Mouse (Mus musculus) CD4-positive, CD25-positive, alpha-beta regulatory T cell, adult 2 months (primary cell): Measurements from ENCODE around the gene Rgs5.

Source experiments
- DNase-seq: peaks from one replicate; pipeline ENCODE4 v3.0.0-alpha.2; 2012; ENCODE audit warnings: low read depth, low spot score

Rgs5 gene

DNA sequence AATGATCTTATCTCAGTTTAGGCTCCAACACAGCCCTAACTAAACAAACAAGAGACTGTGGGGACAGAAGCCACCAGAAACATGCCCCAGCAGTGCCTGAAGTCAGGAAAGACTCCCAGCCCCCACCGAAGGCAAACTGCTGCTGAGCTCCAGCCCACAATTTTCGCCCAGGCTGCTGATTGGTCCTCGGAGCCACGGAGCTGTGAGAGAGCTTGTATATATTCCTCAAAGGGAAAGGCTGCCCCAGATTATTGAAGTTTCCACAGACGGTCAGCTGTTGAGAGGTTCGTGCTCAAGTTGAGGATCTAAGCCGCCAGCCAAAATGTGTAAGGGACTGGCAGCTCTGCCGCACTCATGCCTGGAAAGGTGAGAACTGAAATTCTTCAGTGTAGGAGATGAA lies at the start of gene Rgs5:
Gene Rgs5, plus strand, starts transcription at position 246 of the 400 bp plus-strand sequence.
- no peak for DNase-seq

DNA sequence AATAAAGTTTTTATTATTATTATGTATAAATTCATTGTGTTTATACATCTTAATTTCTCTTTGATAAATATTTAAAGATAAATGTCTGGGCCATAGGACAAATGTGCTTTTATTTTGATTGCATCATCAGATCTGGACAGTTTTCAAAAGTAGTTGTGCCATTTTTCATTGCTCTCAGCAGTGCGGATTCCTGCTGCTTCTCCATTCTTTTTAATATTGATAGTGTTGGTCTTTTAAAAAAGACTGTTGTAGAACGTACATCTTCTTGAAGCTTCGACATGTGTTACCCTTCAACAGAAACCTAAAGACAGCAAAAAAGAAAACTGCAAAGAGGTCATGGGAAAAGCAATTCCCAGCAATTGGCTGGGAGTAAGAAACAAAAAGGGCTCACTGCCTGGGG lies 49.1 kb upstream of the Rgs5 start:
- no peak for DNase-seq

- no peak for DNase-seq
Observed at GRCm38 (mm10) chr1:169629738-169630137, 25.6 kb upstream of the Rgs5 start.

GRCm38 (mm10) chr1:169637251-169637750 lies 18.0 kb upstream of the Rgs5 start:
- no peak for DNase-seq

- no peak for DNase-seq
Observed at GRCm38 (mm10) chr1:169644884-169645653, 10.2 kb upstream of the Rgs5 start.

GRCm38 (mm10) chr1:169659479-169659878 lies 4.2 kb downstream of the Rgs5 start:
- DNase-seq: no peak

DNA sequence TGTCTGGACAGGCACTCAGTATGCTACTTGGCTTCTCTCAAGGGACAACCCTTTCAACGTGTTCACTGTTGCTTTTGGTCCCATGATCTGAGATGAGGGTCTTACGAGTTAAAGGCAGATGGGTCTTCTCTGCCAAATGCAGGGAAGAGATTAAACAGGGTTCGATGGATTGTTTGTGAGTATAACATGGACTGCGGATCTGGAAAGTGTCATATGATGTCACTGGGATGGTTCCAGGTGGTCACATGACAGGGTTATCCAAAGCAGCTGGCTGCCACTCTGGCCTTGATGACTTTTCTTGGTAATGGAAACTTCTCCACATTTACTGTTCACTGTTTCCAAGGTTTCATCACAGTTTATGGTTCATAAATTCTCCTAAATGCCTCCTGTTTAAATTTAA lies 12.0 kb downstream of the Rgs5 start:
- DNase-seq: no peak

DNA sequence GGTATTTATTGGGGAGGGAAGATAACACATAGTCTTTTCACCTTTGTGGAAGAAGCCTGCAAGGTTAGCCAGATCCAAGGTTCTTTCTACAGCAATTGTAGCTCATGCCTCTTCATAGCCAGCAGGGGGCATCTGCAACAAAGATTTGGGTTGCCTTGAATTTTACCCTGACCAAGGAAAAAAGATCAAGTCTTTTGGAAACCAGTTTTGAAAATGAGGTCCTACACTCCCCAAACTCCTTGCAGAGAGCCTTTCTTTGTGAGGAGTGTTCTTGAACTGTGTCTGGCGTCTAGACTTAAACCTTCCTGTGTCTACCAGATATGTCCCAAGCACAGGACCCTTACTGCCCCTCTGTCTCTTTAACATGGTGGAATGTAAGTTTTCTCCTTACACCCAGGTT lies 15.4 kb downstream of the Rgs5 start:
- DNase-seq: no peak

DNA sequence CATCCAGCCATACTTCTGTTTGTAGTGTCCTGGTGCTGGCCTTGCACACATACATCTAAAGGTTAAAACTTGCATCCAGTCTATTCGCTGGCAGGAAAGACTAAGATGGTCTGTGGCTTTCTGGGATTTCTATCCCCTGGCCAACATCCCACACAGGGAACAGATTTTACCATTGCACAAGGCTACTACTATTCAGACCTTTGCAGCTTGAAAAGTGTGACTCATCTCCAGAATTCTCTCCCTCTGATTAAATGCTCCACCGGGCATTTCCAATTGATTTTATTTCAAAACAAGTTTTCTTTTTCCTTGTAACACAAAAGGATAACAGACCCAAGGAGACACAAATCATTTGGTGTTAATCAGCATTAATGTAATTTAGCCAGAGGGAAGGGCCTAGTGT lies 16.5 kb downstream of the Rgs5 start:
- DNase-seq: no peak

- no peak for DNase-seq
Observed at GRCm38 (mm10) chr1:169672272-169672671, 17.0 kb downstream of the Rgs5 start.

- DNase-seq: no peak
Observed at GRCm38 (mm10) chr1:169674116-169674515, 18.8 kb downstream of the Rgs5 start.

GRCm38 (mm10) chr1:169676751-169677150 lies 21.4 kb downstream of the Rgs5 start:
- DNase-seq: no peak

DNA sequence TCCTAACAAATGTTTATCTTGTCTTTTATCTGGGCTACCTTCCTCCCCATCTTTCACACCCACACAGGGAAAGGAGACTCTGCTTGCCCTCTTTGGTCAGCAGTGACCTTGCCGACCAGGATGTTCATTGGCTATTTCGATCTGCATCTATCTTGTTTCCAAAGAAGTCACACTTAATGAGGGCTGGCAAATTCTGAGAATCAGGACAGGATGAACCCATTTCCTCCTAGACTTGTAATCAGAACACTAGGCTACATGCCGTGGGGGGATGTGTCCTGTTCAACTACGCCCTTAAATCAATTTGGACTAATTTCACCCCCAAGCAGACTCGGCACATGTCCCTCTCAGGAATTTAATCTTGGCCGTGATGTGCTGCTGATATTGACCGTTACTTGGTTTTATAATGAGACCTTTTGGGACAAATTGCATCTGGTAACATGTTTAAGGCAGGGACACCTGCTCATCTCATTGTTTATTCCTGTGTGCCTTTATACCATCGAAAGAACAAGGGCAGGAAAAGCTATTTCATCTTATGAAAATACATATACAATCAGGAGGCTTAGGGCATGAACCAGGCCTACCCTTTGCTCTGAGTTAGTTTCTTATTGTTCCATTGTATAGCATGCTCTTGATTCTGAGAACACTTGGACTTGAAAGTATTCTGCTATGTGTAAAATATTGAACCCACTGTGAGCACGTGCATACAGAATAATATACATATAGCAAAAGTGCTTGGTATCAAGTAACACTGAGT lies 25.3 kb downstream of the Rgs5 start:
- DNase-seq: no peak

DNA sequence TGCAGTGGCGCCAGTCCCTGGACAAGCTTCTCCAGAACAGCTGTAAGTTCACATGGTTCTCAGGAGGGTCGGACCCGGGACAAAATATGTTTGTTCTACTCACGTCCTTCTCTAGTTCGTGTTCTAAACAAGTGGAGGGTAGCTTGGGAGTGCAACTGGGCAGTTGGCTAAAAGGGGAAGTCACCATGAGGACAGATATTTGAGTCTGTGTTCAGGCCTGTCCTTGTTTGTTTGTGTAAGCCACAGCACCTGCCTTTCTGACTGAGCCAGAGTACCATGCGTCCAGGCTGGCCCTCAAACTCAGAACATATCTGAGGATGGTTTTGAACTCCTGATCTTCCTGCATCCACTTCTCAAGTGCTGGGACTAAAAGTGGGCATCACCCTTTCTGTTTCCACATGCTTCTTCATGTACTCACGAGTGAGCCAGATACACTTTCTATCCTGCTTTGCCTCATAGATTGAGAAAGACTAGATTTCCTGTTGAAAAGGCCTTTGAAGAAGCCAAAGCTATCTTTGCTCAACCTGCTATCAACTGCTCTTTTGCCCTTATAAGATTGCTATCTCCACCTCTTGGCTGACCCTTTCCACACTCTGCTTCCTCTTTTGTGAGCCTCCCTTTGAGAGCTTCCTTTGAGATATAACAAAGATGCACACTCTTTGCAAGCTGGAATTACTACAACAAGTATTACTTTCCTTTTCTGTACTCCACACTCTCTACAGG lies 27.6 kb downstream of the Rgs5 start:
- no peak for DNase-seq

GRCm38 (mm10) chr1:169685257-169685656 lies 30.0 kb downstream of the Rgs5 start:
- DNase-seq: no peak

- DNase-seq: no peak
Observed at GRCm38 (mm10) chr1:169693040-169693439, 37.7 kb downstream of the Rgs5 start.

DNA sequence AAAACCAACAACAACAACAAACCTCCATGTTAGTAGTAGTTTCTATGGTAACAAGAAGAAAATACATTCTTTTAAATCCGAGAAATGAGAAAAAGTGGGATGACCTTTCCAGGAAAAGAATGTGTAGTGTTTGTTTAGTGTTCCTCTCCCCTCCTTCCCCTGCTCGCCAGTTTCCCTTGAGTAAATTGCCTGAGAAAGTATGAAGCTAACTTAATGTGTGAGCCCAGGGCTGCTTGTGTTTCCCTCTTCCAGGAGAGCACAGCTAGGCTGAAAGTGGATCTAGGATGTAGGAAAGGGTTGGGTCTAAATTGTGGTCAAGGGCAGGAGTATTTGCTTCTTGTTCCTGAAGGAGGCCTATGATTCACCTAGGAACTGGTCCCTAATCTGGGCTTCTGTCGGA lies 38.2 kb downstream of the Rgs5 start:
- no peak for DNase-seq

- no peak for DNase-seq
Observed at GRCm38 (mm10) chr1:169695356-169695755, 40.1 kb downstream of the Rgs5 start.

- DNase-seq: no peak
Observed at GRCm38 (mm10) chr1:169697236-169697635, 41.9 kb downstream of the Rgs5 start.

GRCm38 (mm10) chr1:169699184-169699583 lies 43.9 kb downstream of the Rgs5 start:
- no peak for DNase-seq

DNA sequence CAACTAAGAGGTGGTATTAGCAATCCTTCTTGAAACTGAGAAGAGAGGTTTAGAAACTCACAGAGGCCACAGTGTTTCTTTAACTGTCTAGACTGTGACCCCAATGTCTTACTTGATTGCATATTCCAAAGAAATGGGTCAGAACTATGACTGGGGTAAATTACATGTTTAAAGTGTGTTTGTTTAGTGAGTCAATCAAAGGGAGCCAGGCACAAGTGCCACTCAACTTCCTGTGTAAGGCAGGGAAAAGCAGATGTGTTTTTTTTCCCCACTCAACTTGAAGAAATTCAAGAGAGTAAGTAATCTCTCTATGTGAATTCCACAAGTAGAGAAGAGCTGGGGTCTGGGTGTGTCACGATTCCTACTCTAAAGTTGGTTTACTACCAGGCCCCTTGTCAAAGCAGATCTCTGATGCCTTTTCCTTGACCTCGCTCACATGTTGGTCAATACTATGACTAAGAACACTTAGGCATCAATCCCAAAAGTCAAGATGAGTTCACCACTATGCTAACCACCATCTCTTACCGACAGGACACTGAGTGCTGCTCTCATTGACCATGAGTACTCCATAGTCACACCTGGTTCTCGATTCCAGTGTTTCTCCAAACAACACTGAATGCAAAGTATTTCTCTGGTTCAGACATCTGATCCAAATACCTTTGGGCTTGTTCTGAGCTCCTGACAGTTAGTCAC lies 49.2 kb downstream of the Rgs5 start:
- DNase-seq: no peak

GRCm38 (mm10) chr1:169721836-169722235 lies 66.5 kb downstream of the Rgs5 start:
- no peak for DNase-seq
